Mouse (Mus musculus): ENCODE results near the gene Arpc5l.

The Arpc5l gene

GRCm38 (mm10) chr2:39064687-39065399, 59.7 kb downstream of the Arpc5l start:
- DNase-seq (ENCODE audit: extremely low read depth, low read depth, low spot score): no peak

Data from fat pad, adult 2 months (tissue).